Mouse (Mus musculus) liver (tissue): Measurements from ENCODE around the gene Dctn3.
"Not testable (repeated sequence)": the region's sequence is repeated elsewhere in the genome, so short reads cannot be mapped to it uniquely, and the experiment has no call there.

ENCODE experiments used
- DNase-seq: peaks from one replicate; pipeline ENCODE4 v3.0.0-alpha.2; 2020; ENCODE audit warnings: mixed read lengths

Gene Dctn3

GRCm38 (mm10) chr4:41722918-41723351 lies at the start of gene Dctn3:
TSS of gene Dctn3 (minus strand) at chr4:41723170.
- DNase-seq = peak; percentile 86

- not testable (repeated sequence) for DNase-seq
Measured at GRCm38 (mm10) chr4:41767301-41767700, 44.3 kb upstream of the Dctn3 start.

GRCm38 (mm10) chr4:41763176-41763575 lies 40.2 kb upstream of the Dctn3 start:
- DNase-seq = not testable (repeated sequence)

GRCm38 (mm10) chr4:41762688-41763114 lies 39.7 kb upstream of the Dctn3 start:
- peak; percentile 24 for DNase-seq

- DNase-seq = peak; percentile 62
Measured at GRCm38 (mm10) chr4:41762099-41762687, 39.2 kb upstream of the Dctn3 start.

GRCm38 (mm10) chr4:41761680-41762079 lies 38.7 kb upstream of the Dctn3 start:
- no peak for DNase-seq

GRCm38 (mm10) chr4:41760911-41761310 lies 37.9 kb upstream of the Dctn3 start:
- DNase-seq = no peak

GRCm38 (mm10) chr4:41760288-41760721 lies 37.3 kb upstream of the Dctn3 start:
- peak; percentile 92 for DNase-seq

- no peak for DNase-seq
Measured at GRCm38 (mm10) chr4:41759656-41760287, 36.8 kb upstream of the Dctn3 start.

- DNase-seq = no peak
Measured at GRCm38 (mm10) chr4:41759206-41759605, 36.2 kb upstream of the Dctn3 start.

GRCm38 (mm10) chr4:41758701-41759100 lies 35.7 kb upstream of the Dctn3 start:
- DNase-seq = no peak

- DNase-seq = no peak
Measured at GRCm38 (mm10) chr4:41758021-41758420, 35.1 kb upstream of the Dctn3 start.

GRCm38 (mm10) chr4:41757321-41757720 lies 34.4 kb upstream of the Dctn3 start:
- no peak for DNase-seq

- DNase-seq = no peak
Measured at GRCm38 (mm10) chr4:41756440-41756839, 33.5 kb upstream of the Dctn3 start.

- DNase-seq = peak; percentile 91
Measured at GRCm38 (mm10) chr4:41755338-41756305, 32.7 kb upstream of the Dctn3 start, which contains the start of gene Sigmar1. TSS of gene Sigmar1 (minus strand) at chr4:41756157.

GRCm38 (mm10) chr4:41754797-41755337 lies 31.9 kb upstream of the Dctn3 start, which contains the start of gene Galt:
TSS of gene Galt (plus strand) at chr4:41755228.
- DNase-seq = peak; percentile 74

GRCm38 (mm10) chr4:41745021-41745420 lies 22.1 kb upstream of the Dctn3 start:
- DNase-seq = no peak

GRCm38 (mm10) chr4:41744131-41744530 lies 21.2 kb upstream of the Dctn3 start:
- DNase-seq = no peak

- peak; percentile 91 for DNase-seq
Measured at GRCm38 (mm10) chr4:41741158-41741560, 18.2 kb upstream of the Dctn3 start.

GRCm38 (mm10) chr4:41740380-41741157 lies 17.6 kb upstream of the Dctn3 start:
- DNase-seq = peak; percentile 32

- no peak for DNase-seq
Measured at GRCm38 (mm10) chr4:41739260-41739659, 16.3 kb upstream of the Dctn3 start.

- no peak for DNase-seq
Measured at GRCm38 (mm10) chr4:41738256-41738603, 15.3 kb upstream of the Dctn3 start.
